Mouse (Mus musculus) hindbrain, embryonic 15.5 days (tissue): ENCODE data around the gene Olfr692. TPM values are rescaled to one million over a fixed set of nuclear protein-coding genes. Genes with fewer than 3 reads are reported as not detected.
"Not testable (repeated sequence)": the region's sequence is repeated elsewhere in the genome, so short reads cannot be mapped to it uniquely, and the experiment has no call there.

Experiments used
- ATAC-seq: fragments of 200-750 bp; cut with Nextera tagmentation; 2 replicates; pipeline ENCODE4 v1.8.0; 2017; ENCODE audit warnings: low read depth, moderate number of reproducible peaks, moderate TSS enrichment; ENCODE audit not compliant: low FRiP score
- H3K27ac ChIP-seq: fragments of 300-500 bp; sonication (generic); replicated peaks from 2 replicates; pipeline ENCODE4 v1.5.1; 2015; ENCODE audit warnings: mild to moderate bottlenecking, inconsistent platforms
- H3K27me3 ChIP-seq: fragments of 300-500 bp; sonication (generic); 2 replicates; pipeline ENCODE4 v1.6.1; 2015; ENCODE audit warnings: control low read depth, inconsistent platforms
- H3K36me3 ChIP-seq: fragments of 300-500 bp; sonication (generic); 2 replicates; pipeline ENCODE4 v1.6.1; 2015; ENCODE audit warnings: control low read depth, inconsistent platforms
- H3K4me1 ChIP-seq: fragments of 300-500 bp; sonication (generic); replicated peaks from 2 replicates; pipeline ENCODE4 v1.6.1; 2015; ENCODE audit warnings: control low read depth, inconsistent platforms
- H3K4me2 ChIP-seq: fragments of 300-500 bp; sonication (generic); 2 replicates; pipeline ENCODE4 v1.6.1; 2015; ENCODE audit warnings: moderate library complexity, mild to moderate bottlenecking, inconsistent platforms
- H3K4me3 ChIP-seq: fragments of 300-500 bp; sonication (generic); 2 replicates; pipeline ENCODE4 v1.5.1; 2015; ENCODE audit warnings: mild to moderate bottlenecking, inconsistent platforms
- H3K9ac ChIP-seq: fragments of 300-500 bp; sonication (generic); 2 replicates; pipeline ENCODE4 v1.6.1; 2015; ENCODE audit warnings: inconsistent platforms
- H3K9me3 ChIP-seq: fragments of 300-500 bp; sonication (generic); 2 replicates; pipeline ENCODE4 v1.6.1; 2016; ENCODE audit warnings: control low read depth, inconsistent platforms
- WGBS: fragments of 180-500 bp; shearing (Covaris S2); methylation state at CpG from one replicate; pipeline ENCODE4 v1.1.7; 2015; 5-methylcytosine and 5-hydroxymethylcytosine counted together
- polyA plus RNA-seq: library from polyadenylated mRNA; unstranded; fragments of >200 nt; fragmentation: Nextera tagmentation; extraction: Ambion mirVana; gene quantifications from 2 replicates; pipeline ENCODE4 v1.2.1, GENCODE M21; 2015

The Olfr692 gene
- polyA plus RNA-seq, 1 experiment from 2014 or later, result not detected

GRCm38 (mm10) chr7:105411874-105412632 lies 44.0 kb downstream of the Olfr692 start:
- not testable (repeated sequence) for H3K9ac ChIP-seq, H3K4me2 ChIP-seq, H3K27ac ChIP-seq, H3K9me3 ChIP-seq, H3K36me3 ChIP-seq, H3K4me1 ChIP-seq, ATAC-seq, H3K4me3 ChIP-seq, H3K27me3 ChIP-seq
- WGBS, result 55% methylated on average over 8 of the region's 8 CpGs

- no peak overlapping the region for H3K4me3 ChIP-seq
- no peak overlapping the region for H3K27ac ChIP-seq
- H3K27me3 ChIP-seq, result no peaks in the 10 kb centered on the region
- 51% methylated on average over 6 of the region's 6 CpGs for WGBS
- H3K9ac ChIP-seq, result no peak overlapping the region
- no peaks in the 10 kb centered on the region for H3K4me1 ChIP-seq
- no peaks in the 10 kb centered on the region for H3K36me3 ChIP-seq
- ATAC-seq, result no peak
- no peak overlapping the region for H3K4me2 ChIP-seq
- no peaks in the 10 kb centered on the region for H3K9me3 ChIP-seq
Measured at GRCm38 (mm10) chr7:105414385-105414784, 46.4 kb downstream of the Olfr692 start.

- Histone ChIP-seq H3K9ac (no peak overlapping the region), H3K27ac (no peak overlapping the region), H3K4me1 (no peaks in the 10 kb centered on the region), H3K27me3 (no peaks in the 10 kb centered on the region), H3K9me3 (no peaks in the 10 kb centered on the region), H3K36me3 (no peaks in the 10 kb centered on the region), H3K4me2 (no peak overlapping the region), H3K4me3 (no peak overlapping the region)
- WGBS, result 96% methylated on average over 7 of the region's 7 CpGs
- no peak for ATAC-seq
Measured at GRCm38 (mm10) chr7:105416529-105416928, 48.5 kb downstream of the Olfr692 start.

- Histone ChIP-seq H3K9me3 (no peaks in the 10 kb centered on the region), H3K4me3 (no peak overlapping the region), H3K4me1 (no peaks in the 10 kb centered on the region), H3K9ac (no peak overlapping the region), H3K36me3 (no peaks in the 10 kb centered on the region), H3K4me2 (no peak overlapping the region), H3K27ac (no peak overlapping the region), H3K27me3 (no peaks in the 10 kb centered on the region)
- ATAC-seq, result no peak
- 82% methylated on average over 5 of the region's 5 CpGs for WGBS
Measured at GRCm38 (mm10) chr7:105418106-105418505, 50.1 kb downstream of the Olfr692 start.

Other genes with a start within 250 kb of the Olfr692 start
- not detected in 2 replicates for gene Olfr683, start 221.2 kb upstream of the Olfr692 start, polyA plus RNA-seq
- not detected in 2 replicates for gene Olfr684, start 204.6 kb upstream of the Olfr692 start, polyA plus RNA-seq
- not detected in 2 replicates for gene Olfr685, start 182.2 kb upstream of the Olfr692 start, polyA plus RNA-seq
- not detected in 2 replicates for gene Olfr686, start 160.7 kb upstream of the Olfr692 start, polyA plus RNA-seq
- gene Olfr688, start 80.1 kb upstream of the Olfr692 start, polyA plus RNA-seq, result not detected in 2 replicates
- gene Olfr689, start 57.1 kb upstream of the Olfr692 start, polyA plus RNA-seq, result 0.03 and 0.05 TPM in 2 replicates
- not detected in 2 replicates for gene Olfr690, start 34.1 kb upstream of the Olfr692 start, polyA plus RNA-seq
- 0.12 and 0.16 TPM in 2 replicates for gene Olfr691, start 26.0 kb upstream of the Olfr692 start, polyA plus RNA-seq
- gene Gm5901, start 6.8 kb downstream of the Olfr692 start, polyA plus RNA-seq, result not detected in 2 replicates
- gene Fam160a2, start 31.8 kb downstream of the Olfr692 start, polyA plus RNA-seq, result 43.7 and 45.1 TPM in 2 replicates
- 0.08 and 0.12 TPM in 2 replicates for gene Cnga4, start 36.3 kb downstream of the Olfr692 start, polyA plus RNA-seq
- 5.2 and 5.5 TPM in 2 replicates for gene Cckbr, start 57.5 kb downstream of the Olfr692 start, polyA plus RNA-seq
- gene Cavin3, start 114.1 kb downstream of the Olfr692 start, polyA plus RNA-seq, result 37.6 and 41.2 TPM in 2 replicates
- 88.5 and 94.2 TPM in 2 replicates for gene Smpd1, start 186.1 kb downstream of the Olfr692 start, polyA plus RNA-seq
- 294 and 330 TPM in 2 replicates for gene Apbb1, start 213.4 kb downstream of the Olfr692 start, polyA plus RNA-seq
- 0.39 TPM in 1 of 2 replicates, not detected in the other for gene Hpx, start 231.9 kb downstream of the Olfr692 start, polyA plus RNA-seq